Mouse (Mus musculus): ENCODE measurements at regions not wholly inside any gene's neighbourhood (a gene's known extent, or its start where the extent isn't known, plus 50 kb on each side); places are given as distances from the start of the nearest gene placed in this dataset.

DNA sequence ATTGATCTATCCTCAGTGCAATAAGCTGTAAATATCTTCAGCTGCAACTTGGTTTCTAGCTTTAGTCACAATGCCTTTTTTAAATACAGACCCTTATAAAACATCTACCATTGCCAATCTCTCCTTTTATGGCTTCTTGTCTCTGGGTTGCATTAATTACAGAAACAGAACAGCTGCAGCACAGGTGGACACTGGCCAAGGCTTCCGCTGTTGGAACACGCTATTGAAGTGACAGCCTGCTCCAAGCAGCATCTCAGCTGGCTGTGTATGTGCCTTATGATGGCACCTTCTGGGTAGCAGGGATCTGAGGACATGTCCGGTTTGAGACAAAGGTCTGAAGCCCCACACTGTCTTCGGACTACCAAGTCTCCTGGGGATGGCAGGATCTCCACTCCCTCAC, 207.1 kb upstream of the Plpp4 start:
- DNase-seq (ENCODE audit: low spot score), result no peak

DNA sequence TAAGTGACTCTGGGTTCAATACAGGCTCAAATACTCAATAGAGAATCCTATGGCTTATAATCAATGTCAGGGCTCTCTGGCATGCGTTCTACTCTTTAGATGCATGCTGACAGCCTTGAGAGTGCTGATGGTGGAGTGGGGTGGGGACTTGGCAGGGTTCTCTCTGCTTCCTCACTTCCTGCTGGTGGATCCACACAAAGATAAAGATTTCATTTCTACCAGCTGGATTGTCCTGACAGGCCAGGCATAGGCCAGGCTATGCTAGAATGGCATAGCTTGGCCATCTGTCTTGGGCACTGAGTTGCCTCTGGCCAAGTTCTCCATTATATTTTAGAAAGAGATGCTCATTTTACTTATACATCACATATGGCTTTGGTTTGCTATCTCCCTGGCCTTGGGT, 206.2 kb upstream of the Plpp4 start:
- DNase-seq (ENCODE audit: low spot score), result no peak

DNA sequence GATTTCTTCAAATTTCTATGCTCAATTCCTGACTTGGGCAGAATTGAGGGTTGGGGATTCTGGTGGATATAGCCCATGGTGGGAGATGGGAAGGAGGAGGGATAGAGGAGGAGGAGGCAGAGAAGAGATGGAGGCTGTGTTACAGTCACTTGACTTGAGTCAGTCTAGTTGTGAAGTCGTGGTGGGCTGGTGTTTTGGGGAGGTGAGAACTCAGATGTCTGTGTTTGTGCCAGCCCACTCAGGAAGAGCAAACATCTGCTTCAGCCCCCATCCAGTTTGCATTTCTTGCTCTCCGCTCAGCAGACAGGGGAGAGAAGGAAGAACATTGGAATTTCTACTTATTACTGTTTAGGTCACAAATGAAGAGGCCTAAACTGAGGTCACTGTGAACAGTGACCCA, 189.9 kb upstream of the Plpp4 start:
- DNase-seq (ENCODE audit: low spot score), result no peak

DNA sequence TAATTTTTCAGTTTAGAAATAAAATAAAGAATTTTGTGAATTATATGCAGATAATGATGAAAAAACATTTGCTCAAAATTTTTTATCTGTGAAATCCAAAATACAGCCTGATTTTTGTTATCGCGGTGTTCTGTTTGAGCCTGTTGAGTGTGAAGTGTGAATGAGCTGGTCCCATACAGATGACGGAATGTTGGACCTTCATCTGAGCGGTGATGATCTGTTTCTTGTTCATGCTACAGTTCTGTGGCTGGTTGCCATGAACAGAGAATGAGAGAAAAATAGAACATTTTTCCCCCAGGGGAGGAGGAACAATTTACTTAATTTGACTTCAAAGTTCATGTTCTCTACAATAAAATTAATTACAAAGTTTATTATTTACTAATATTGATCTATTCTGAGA, 188.7 kb upstream of the Plpp4 start:
- no peak for DNase-seq (ENCODE audit: low spot score)

DNA sequence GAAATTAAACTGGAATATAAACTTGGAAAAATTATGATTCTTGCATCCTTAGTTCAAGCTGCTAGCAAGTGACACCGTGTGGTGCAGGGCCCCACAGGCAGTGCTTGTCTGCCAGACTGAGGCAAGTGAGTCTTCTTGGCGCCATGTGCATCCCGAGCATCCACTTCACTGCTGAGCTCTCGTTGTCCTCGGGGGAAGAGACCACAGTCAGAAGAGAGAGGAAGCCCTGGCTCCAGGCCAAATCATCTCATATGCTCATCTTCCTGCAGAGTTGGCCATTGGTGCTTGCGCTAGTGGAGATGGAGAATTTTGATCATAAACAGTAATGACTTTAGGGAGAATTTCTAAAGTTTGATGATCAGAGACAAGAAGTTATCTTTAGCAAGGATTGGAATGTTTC, 177.0 kb upstream of the Plpp4 start:
- DNase-seq (ENCODE audit: low spot score), result no peak

DNA sequence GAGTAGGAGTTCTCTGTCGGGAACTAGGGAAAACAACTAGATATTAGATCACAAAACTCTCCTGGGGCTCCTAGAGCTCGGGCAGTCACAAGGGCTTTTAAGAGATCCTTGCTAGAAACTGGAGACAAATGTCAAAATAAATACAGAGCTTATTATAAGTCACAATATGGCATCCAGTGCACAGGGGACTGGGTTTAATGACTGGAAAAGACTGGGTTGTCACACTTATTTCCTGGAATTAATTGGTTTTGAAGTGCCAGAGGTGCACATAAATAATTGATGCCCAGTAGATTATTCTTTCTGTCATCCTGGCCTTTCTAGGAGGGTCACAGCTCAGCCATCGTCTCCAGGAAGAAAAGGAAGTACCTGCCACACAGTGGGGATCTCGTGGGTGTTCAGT, 165.4 kb upstream of the Plpp4 start:
- DNase-seq (ENCODE audit: low spot score), result no peak

DNA sequence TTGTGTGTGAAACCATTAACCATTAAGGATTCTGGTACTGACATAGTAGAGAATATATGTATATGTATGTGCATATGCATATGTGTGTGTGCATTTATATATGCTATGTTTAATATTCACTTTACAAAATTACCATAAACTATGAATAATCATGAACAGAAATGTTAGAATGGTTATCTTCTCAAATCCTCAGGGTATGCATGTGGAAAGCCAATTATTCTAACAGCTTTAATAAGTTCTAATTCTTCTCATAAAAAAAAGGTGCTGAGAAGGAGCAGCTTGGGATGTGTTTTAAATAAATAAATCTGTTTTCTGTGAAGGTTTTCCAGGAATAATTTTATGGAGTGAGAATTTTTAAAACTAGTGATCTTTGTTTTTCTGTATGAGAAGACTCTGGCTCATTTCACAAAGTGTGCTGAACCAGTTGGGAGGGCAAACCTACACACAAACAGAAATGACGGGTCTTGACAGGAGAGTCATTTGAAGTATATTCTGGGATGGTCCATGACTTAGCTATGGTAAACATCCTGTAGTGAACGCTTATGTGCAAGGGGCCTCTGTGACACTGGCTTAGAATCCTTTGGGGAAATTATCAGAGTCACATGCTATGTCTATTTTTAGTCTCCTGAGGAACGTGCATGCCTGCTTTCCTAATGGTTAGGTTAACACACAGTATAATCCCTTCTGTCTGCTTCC, 160.3 kb upstream of the Plpp4 start:
- no peak for DNase-seq (ENCODE audit: low spot score)

DNA sequence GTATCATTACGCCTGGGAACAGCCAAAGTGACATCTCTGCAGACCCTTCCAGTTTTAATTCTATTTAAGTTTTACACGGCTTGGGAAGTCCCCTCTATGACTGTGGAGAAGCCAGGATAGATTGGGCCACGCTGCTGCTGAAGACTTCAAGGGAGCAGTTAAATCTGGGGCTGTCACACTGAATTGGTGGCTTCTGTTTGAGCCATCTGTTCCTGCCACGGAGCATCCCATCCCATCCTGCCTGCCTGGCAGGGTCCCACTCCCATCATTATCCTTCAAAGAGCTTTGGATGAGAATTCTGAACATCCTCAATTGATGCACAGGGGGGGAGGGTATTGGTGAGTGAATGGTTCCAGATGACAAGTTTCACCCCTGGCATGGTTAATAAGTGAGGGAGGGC, 154.4 kb upstream of the Plpp4 start:
- no peak for DNase-seq (ENCODE audit: low spot score)

DNA sequence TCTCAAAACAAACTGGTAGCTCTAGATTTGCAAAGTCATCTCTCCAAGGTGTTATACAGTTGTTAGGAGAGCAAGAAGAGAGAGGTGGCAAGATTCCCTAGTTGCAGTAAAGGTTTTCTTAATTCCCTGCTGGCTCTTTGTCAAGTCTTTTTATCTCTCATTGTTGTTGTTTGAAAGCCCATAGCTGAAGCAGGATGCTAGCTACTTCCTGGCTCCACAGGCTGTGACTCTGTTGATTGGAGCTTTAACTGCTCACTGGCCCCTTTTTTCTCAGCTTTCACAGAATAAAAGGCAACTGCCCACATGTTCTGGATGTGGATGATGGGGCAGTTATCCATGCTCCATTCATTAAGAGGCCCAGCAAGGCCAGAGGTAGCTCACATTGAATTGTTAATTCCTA, 122.7 kb upstream of the Plpp4 start:
- no peak for DNase-seq (ENCODE audit: low spot score)

DNA sequence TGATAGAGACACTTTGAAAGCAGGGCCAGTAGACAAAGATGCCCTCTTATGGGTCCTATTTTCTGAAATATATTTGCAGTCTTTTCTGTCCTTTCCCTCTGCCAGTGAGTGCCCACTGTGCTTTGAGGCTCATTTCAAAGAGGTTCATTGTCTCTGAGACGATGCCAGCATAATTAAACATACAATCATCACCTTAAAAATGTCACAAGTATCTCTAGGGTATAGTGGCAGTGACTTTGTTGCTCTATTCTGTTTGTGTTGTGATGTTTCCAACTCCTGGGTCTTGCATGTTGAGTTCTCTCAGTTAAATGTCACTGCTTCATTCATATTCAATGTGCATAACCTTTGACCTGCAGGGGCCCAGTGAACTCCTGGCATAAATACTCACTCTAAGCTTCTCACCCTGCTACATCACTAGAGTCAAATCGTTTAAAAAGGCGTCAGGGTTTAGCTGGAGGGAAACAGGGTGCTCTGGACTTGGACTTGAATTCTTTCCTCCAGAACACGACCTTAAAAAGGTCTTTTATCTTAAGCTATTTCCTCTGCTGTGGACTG, 122.1 kb upstream of the Plpp4 start:
- DNase-seq (ENCODE audit: low spot score), result no peak

DNA sequence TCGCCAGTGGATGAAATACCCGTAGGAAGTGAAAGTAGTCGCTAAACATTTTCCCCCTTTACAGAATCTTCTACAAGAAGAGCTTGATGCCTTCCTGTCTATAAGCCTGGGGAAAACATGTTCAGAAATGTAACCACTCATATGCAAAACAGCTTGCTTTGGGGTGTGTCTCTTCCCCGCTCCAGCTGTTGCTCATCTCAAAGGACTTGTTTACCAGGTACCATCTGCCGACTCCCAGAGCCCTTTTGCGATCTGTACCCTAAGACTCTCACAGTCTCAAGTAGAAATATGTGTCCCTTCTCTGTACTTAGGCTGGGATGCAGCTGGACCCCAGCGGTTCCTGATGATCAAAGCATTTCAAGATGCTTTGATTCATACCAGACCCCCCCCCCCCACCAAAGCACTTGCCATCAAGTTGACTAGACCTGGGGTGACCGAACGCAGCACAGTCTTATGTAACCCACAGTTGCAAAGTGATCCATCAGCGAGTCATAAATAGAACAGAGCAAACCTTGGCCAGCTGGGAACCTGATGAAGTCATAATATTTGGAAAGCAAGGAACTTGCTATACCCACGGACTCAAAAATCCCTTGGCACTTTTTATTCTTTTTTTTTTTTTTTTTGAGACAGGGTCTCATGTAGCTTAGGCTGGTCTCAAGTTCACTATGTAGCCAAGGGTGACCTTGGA, 119.4 kb upstream of the Plpp4 start:
- DNase-seq (ENCODE audit: low spot score), result no peak

DNA sequence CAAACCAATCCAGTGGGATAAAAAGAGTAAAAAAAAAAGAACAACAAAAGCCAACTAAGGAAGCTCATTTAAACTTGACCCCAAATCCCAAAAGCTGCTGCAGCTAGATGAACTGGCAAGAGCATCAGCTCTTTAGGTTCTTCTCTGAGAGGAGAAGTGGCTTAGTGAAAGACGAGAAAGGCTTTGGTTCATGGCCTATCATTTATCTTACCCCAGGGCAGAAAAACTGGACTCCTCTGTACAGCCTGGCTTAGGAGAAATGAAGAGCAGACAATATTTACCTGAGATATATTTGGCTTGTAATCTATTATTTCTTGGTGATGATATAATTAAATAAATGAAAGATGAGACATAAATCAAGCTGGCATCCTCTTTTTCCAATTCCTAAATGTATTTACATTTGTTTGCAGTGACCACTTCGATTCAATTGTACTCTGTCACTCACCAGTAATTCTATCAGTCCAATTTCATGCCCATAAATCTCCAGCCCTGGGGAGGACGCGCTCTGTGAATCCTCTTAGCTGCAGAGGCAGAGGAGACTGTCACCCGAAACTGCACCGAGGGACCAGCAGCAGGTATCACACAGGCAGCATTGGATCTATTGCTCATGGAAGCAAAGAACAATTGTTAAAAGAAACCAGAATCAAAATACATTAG, 114.8 kb upstream of the Plpp4 start:
- DNase-seq (ENCODE audit: low spot score), result no peak

DNA sequence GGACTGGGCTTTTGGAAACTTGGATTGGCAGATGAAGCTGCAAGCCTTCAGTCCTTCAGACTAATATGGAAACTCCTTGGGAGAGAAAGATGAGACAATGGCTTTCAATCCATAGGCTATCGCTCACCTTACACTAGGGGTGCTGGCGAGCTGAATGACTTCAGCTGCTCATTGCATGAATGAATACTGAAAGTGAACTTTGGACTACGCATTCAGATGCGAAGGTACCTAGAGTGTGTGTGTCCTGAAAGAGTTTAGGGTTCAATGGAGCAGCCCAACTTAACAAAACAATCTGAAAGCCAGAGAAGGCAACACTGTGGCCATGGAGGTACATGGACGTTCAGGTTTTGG, 114.3 kb upstream of the Plpp4 start:
- no peak for DNase-seq (ENCODE audit: low spot score)

DNA sequence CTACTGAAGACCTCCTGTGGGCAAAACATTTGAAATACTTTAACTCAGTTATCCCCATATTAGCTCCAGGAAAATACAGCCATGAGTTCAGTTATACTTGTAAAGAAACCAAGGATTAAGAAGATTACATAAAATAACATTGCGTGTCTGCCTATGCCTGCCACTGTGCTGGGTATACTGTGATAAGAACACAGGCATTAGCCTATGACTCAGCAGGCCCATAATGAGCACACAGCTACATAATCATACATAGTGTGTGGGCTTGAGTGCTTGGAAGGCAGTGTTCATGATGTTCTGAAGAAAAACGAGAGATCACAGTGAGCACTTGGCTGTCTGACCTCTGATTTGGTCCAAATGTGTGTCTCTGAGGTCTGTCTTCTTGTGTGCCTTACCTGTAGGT, 101.3 kb upstream of the Plpp4 start:
- no peak for DNase-seq (ENCODE audit: low spot score)

DNA sequence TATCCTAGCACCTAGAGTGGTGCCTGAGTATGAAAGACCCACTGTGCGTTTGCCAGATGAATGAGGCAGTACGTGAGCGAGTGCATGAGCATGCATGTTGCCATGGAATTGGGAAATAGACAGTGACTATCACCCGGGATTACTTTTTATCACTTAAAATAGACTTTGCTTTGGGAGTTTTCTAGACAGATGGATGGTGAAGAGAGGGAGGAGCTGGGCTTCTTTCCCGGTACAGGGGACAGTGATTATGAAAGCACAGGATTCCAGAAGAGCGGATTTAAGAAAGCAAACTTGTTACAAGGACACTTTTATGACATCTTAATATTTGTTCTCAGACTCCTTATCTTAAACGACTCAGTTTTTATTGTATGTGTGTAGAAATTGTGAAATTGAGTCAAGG, 86.9 kb upstream of the Plpp4 start:
- DNase-seq (ENCODE audit: low spot score), result no peak

DNA sequence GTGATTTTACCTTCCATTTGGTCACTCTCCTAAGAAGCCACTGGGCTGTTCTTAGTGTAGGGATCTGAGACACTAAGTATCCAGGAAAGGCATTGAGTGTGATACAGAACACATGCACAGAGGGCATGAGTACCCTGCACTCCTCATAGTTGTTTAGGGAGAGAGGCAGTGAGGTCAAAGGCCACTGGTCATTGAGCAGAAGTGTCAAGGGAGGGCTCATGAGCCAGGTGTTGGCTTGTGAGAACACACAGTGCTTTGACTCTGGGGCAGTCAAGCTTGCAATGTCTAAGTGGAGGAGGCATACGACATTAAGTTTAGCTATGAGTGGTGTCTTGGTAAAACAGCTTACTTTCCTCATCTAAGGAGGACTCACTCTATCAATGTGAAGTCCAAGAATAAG, 65.9 kb upstream of the Plpp4 start:
- DNase-seq (ENCODE audit: low spot score), result no peak

DNA sequence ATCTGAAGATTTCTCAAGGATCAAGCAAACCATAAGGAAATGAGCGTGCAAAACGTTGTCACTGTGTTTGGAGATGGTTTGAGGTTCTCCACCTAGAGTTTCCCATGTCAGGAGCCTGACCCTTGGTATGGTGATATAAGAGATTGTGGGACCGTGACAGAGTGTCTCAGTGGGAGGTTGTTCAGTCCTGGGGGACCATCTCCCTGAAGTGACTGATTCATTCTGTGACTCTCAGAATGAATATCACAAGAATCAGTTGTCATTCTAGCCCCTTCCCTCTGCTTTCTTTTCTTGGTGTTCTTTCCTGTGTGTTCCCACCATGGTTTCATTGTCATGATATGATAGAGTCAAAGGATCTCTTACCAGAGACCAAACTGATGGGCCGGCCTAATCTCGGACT, 49.8 kb upstream of the Plpp4 start:
- no peak for DNase-seq (ENCODE audit: low spot score)
